Comparison of ENCODE assay signal across 19 mouse cellular contexts in the genomic region with DNA sequence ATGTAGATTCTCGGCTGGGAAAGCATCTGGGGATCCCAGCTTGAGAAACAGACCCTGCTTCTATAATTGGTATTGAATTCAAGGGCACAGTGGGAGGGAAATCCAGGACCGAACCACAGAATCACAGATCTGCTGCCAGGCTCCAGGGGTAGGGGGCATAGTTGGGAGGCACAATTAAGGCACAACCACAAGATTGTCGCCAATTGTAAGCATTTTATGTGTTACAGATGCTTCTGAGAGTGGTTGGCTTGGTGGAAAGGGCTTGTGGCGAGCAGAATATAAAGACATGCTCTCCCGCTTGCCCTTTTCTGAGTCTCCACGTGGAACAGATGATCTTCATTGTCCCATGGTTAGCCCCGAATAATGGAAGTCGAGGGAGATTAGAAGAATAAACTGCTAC.
"Had no signal": no experiment of that assay in that cellular context is flagged by ENCODE, and none has a peak within 500 bp of the region (broad histone marks: within the 10 kb centered on the region; RNA-seq: fewer than 3 reads in every experiment).

No protein-coding gene starts in this region.

- H3K27ac ChIP-seq: layer of hippocampus, adult 2 months; liver, embryonic 13.5 days; macrophage; neural tube, embryonic 12.5 days; neural tube, embryonic 15.5 days; stomach, postnatal 0 days had no signal

- H3K27me3 ChIP-seq: liver, embryonic 13.5 days; neural tube, embryonic 12.5 days; neural tube, embryonic 15.5 days had no signal

- H3K4me3 ChIP-seq: layer of hippocampus, adult 2 months; liver, embryonic 13.5 days; neural tube, embryonic 12.5 days; neural tube, embryonic 15.5 days had no signal

- H3K4me2 ChIP-seq: liver, embryonic 13.5 days; neural tube, embryonic 12.5 days; neural tube, embryonic 15.5 days had no signal

- H3K36me3 ChIP-seq: liver, embryonic 13.5 days; neural tube, embryonic 12.5 days; neural tube, embryonic 15.5 days had no signal

- H3K9ac ChIP-seq: liver, embryonic 13.5 days; neural tube, embryonic 12.5 days; neural tube, embryonic 15.5 days had no signal

- H3K9me3 ChIP-seq: liver, embryonic 13.5 days; neural tube, embryonic 12.5 days; neural tube, embryonic 15.5 days had no signal

- DNase-seq: kidney, adult 9 months; kidney, postnatal 14 days; kidney, postnatal 4 days; layer of hippocampus, adult 9-11 months; liver, embryonic 13.5 days; lung, adult 2 months; lung, postnatal 14 days; midbrain, embryonic 14.5 days; right cerebral cortex, adult 18-20 months; right cerebral cortex, postnatal 14 days; right cerebral cortex, postnatal 4 days; thymus, adult 2 months; thymus, postnatal 14 days; thymus, postnatal 4 days had no signal

- H3K4me1 ChIP-seq: liver, embryonic 13.5 days had no signal
